Mouse (Mus musculus): ENCODE measurements around the gene Nnmt.

GRCm38 (mm10) chr9:48648285-48649097, 43.5 kb upstream of the Nnmt start:
- no peak for TF ChIP-seq CTCF (IDR thresholded peaks at IDR 0.05; ENCODE audit: low read depth)
- no peak for TF ChIP-seq EP300 (IDR thresholded peaks at IDR 0.05; ENCODE audit: low read depth)

Data from liver, postnatal 0 days (tissue).